Mouse (Mus musculus): ENCODE measurements around the gene Bcl2. TPM values are rescaled to one million over a fixed set of nuclear protein-coding genes. Genes with fewer than 3 reads are reported as not detected.

Bcl2 gene
- total RNA-seq, 2 experiments from 2014 or later = 7.8 to 8.1 TPM

DNA sequence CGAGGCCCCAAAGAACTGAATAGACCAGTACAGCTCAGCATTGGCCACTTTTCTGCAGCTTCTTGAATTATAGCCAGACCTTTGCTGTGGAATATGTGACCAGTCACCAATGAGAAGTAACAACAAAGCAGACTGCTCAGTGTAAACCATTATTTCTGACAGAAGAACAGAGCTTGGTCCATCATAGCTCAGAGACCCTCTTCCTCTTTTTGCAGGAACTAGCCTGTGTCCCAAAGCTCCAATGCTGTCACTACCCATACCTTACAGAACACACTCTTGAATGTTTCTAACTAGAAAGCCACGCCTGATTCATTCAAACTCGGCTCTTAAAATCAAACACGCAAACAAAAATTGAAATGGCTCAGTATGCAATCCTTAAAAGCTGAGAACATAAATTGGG lies 69.5 kb downstream of the Bcl2 start:
- no peak overlapping the region for H3K27ac ChIP-seq
- no peak for TF ChIP-seq CTCF (conservative IDR thresholded peaks at IDR 0.05)

DNA sequence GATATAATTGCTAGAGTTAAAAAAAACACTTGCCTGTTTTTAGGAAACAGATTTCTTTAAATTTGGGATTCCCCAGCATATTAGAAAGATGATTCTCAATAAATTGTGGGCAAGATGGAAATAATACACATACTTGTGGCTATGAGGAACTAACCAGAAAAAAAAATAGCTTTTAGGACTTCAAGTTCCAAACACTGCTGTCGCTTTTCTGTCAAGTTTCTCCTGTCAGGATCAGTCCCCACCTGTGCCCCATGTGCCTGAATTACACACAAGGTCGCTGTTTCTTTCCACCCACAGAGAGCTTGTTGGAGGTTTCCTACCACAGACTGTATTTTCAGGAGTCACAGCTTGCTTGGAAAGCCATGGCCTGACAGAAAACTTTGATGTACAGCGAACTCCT lies 70.5 kb downstream of the Bcl2 start:
- DNase-seq (ENCODE audit: low spot score in 2 of 2) = no peak
- TF ChIP-seq CTCF (conservative IDR thresholded peaks at IDR 0.05) = no peak
- Histone ChIP-seq H3K27ac (no peak overlapping the region), H3K4me3 (no peak overlapping the region)

More for the DNA sequence above, 69.5 kb downstream of the Bcl2 start:
- H3K4me3 ChIP-seq = no peak overlapping the region
- no peak for DNase-seq (ENCODE audit: low spot score in 2 of 2)

DNA sequence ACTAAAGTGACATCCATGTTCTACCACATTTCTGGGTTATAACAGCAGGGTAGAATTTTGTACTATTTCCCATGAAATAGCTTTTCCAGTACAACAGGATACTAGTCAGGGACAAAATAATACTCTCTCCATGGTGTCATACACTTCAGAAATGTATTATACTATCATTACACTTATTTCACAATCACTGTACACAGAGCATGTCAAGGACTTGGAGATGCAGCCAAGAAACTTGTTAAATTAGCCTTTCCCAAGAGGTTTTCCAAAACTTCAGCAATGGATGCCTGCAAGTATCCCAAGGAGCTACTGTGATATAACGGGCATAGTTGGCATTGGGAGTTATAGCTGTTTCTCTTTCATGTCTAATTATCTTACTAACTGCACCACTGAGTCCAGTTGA lies 73.5 kb downstream of the Bcl2 start:
- no peak for TF ChIP-seq CTCF (conservative IDR thresholded peaks at IDR 0.05)
- no peak for DNase-seq (ENCODE audit: low spot score in 2 of 2)
- H3K4me3 ChIP-seq = no peak overlapping the region

DNA sequence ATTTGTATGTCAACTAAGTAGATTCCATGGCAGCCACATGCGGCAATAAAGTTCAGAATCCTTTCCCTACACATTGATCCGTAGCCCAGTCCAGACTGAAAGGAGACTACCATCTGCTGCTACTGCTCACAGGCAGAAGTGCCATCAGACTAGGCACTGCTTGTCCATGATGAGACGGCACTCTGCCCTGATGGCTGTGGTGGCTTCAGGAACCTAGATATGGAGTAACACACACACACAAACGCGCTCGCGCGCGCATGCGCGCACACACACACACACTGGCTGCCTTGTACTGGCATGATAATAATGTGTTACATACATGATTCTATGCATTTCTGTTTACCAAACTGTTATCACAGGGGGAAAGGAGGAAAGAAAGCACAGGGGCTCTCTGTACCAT lies 76.4 kb downstream of the Bcl2 start:
- TF ChIP-seq CTCF (conservative IDR thresholded peaks at IDR 0.05) = no peak
- no peak overlapping the region for H3K4me3 ChIP-seq
- H3K27ac ChIP-seq = no peak overlapping the region
- DNase-seq (ENCODE audit: low spot score in 2 of 2) = no peak

More for the DNA sequence above, 73.5 kb downstream of the Bcl2 start:
- H3K27ac ChIP-seq = no peak overlapping the region

DNA sequence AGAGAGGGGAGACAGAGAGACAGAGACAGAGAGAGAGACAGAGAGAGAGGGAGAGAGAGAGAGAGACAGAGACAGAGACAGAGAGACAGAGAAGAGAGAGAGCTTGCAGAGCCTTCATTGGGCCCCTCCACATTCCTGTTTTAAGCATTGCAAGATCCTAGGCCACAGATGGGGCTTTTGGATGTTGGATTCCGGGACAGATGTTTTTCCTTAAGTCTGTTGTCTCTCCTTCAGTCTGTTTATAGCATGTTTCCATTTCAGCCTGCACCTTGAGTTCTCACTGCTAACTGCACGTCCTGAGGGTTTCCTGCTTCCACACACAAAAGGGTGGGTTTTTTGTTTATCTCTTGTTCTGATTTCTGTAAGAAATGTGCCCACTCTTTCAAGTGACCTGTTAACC lies 77.4 kb downstream of the Bcl2 start:
- no peak overlapping the region for H3K27ac ChIP-seq
- no peak overlapping the region for H3K4me3 ChIP-seq
- no peak for DNase-seq (ENCODE audit: low spot score in 2 of 2)
- TF ChIP-seq CTCF (conservative IDR thresholded peaks at IDR 0.05) = no peak

DNA sequence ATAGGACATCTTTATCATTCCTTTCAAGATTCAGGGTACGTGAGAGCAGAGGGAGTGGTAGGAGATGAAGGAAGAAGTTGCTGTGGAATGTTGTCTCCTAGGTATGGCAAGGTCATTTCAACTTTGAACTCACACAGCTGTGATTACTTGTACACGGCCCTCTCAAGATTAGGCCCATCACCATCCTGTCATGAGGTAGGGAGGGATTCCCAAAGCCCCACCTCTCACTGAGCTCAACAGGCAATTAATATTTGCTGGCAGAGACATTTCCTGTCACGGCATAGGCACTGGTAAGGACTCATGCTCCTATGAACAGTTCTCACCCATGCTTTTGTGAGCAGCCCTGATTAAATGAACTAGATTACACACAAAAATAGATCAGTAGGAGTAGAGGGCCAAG lies 80.9 kb downstream of the Bcl2 start:
- no peak overlapping the region for H3K4me3 ChIP-seq
- H3K27ac ChIP-seq = no peak overlapping the region
- TF ChIP-seq CTCF (conservative IDR thresholded peaks at IDR 0.05) = no peak
- no peak for DNase-seq (ENCODE audit: low spot score in 2 of 2)

DNA sequence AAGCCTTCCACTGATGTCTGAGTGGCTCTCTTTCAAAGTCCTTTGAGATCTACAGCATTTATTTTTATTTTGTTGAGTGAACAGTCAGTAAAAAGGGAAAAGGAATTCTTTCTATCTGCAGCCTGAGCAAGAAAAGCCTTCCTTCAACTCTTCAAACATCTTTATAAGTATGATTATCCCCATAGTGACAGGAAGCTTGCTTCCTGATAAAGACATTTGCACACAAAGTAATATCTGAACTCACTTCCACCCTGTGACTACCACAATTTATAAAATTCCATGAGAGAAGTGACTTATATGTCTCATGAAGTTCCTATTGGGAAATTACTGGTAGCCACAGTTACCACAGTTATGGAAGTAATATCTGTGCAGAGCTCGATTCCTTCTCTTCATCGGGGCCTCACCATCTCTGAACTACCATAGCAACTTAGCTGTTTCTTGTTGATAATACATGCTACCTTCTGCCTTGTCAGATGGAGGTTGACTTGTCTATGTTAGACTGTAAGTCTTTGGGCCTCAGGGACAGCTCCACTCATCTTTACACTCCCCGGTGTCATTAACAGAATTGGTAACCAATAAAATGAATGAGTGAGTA lies 82.1 kb downstream of the Bcl2 start:
- DNase-seq (ENCODE audit: low spot score in 2 of 2) = no peak
- no peak for TF ChIP-seq CTCF (conservative IDR thresholded peaks at IDR 0.05)
- Histone ChIP-seq H3K27ac (no peak overlapping the region), H3K4me3 (no peak overlapping the region)

DNA sequence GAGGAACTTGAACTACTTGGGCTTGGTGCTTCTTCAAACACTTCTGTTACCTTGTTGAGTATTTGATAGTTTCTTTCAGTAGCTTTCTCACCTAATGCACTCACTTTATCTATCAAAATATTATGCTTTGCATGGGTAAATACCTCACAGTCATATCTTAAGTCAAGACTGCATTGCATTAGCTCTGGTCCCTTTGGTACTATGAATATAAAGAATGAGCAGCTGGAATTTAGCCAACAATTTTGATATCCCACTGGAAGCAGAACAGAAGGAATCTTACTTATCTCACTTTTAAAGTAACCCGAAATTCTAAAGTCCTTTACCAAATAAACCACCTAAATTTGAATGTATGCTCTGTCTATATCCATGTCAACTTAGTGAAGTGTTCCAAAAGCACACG lies 83.1 kb downstream of the Bcl2 start:
- H3K27ac ChIP-seq = peak overlapping the region; percentile 33

DNA sequence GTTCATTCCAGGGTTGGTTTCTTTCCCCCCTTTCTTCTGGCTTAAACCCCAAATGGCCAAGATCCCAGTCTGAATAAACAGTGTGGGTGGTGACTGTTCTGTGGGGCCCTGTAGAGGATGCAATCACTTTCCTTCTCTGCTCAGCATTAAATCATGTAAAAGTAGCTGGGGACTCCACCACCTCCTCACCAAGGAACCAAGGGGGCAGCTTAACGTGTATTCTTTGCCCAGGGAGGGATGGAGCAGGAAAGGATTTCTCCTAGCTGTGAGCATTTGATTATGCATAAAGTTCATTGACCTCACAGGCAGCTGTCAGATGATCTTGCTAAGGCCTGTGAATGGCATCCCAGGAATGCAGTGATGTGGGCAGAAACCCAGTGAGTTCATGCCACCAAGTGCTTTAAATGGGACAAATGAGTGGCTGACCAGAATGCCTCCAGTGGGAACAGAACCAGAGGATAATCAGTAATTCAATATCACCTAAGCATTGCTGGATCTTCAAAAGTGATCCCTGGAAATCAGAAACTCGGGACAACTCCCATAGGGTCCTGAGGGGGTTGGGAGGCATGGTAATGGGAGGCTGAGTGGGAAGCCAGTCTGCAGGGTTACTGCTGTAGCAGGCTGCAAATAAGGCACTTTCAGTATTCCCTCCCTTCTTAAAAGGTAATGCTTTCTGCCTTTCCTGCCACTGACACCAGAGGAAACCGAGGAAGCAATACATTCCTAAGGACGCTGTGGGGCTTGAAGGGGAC lies 84.0 kb downstream of the Bcl2 start:
- no peak overlapping the region for H3K4me3 ChIP-seq
- peak; percentile 13 to 18 for DNase-seq (ENCODE audit: low spot score in 2 of 2)
- no peak for TF ChIP-seq CTCF (conservative IDR thresholded peaks at IDR 0.05)
- H3K27ac ChIP-seq = peak overlapping the region; percentile 33

More for the DNA sequence above, 83.1 kb downstream of the Bcl2 start:
- TF ChIP-seq CTCF (conservative IDR thresholded peaks at IDR 0.05) = no peak
- no peak for DNase-seq (ENCODE audit: low spot score in 2 of 2)
- no peak overlapping the region for H3K4me3 ChIP-seq

DNA sequence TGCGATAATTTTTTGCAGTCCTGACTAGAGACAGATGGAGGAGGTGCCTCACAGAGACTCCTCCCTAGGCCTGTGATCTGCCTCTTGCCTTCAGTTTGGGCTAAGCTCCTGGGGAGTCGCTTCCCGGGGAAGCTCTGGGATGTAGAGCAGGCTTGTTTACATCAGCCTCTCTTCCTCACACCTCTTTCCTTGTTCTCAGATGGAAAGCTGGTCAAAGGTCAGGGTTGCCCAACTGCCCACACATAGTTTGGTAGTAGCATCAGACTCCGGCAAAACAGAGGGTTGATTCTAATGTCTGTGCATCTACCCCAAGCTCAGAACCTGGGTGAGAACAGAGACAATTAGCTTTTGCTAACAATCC lies 84.6 kb downstream of the Bcl2 start:
- no peak for TF ChIP-seq CTCF (conservative IDR thresholded peaks at IDR 0.05)
- peak overlapping the region; percentile 33 for H3K27ac ChIP-seq

DNA sequence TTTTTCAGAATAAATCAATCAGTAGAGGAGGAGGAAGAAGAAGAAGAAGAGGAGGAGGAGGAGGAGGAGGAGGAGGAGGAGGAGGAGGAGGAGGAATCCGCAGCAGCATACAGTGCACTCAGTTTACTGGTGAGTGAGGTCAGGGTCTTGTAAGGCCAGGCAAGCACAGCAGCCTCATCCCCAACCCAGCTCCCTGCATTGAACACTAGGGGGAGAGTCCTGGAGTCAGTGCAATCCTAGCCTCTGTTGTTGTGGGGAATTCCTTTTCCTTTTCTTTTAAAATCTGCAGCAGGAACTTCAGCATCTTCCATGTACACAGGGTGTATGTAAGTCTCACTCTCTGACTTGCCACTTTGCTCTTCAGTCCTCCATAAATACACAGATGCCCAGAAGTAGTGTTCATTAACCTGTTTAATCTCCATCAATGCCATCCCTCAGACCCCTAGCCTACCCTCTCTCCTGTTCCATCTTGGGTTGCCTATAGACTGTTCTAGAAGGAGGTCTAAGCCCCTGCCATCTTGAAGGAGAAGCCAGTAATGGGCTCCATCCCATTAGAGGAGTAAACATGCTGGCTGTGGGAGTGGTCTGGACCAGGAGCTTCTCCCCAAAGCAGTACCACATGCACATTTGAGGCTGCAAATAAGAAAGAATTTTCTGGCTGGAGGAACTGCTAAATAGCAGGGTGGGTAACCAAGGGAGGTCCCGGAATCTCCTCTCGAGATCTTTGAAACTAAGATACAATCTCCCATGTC lies 85.2 kb downstream of the Bcl2 start:
- H3K27ac ChIP-seq = peak overlapping the region; percentile 33
- H3K4me3 ChIP-seq = no peak overlapping the region
- peak; percentile 75 for TF ChIP-seq CTCF (conservative IDR thresholded peaks at IDR 0.05)
- peak; percentile 13 to 22 for DNase-seq (ENCODE audit: low spot score in 2 of 2)

More for the DNA sequence above, 84.6 kb downstream of the Bcl2 start:
- no peak overlapping the region for H3K4me3 ChIP-seq
- no peak for DNase-seq (ENCODE audit: low spot score in 2 of 2)

DNA sequence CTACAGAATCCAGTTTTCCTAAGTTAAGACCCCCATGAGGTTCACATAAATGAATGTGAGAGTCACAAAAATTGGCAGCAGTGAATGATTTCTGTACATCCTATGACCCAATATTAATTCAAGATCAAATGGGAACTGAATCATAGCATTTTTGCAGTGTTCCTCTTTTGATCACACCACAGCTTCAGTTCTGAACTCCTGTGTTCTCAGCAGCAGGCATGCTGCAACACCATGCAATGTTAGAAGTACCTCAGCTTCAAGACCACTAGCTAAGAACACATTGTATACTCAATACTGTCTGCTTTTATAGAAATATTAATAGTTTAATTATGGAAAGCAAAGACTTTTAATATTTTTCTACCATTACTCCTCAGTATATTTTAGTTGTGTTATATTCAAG lies 85.8 kb downstream of the Bcl2 start:
- H3K4me3 ChIP-seq = no peak overlapping the region
- no peak for TF ChIP-seq CTCF (conservative IDR thresholded peaks at IDR 0.05)
- no peak overlapping the region for H3K27ac ChIP-seq
- no peak for DNase-seq (ENCODE audit: low spot score in 2 of 2)

DNA sequence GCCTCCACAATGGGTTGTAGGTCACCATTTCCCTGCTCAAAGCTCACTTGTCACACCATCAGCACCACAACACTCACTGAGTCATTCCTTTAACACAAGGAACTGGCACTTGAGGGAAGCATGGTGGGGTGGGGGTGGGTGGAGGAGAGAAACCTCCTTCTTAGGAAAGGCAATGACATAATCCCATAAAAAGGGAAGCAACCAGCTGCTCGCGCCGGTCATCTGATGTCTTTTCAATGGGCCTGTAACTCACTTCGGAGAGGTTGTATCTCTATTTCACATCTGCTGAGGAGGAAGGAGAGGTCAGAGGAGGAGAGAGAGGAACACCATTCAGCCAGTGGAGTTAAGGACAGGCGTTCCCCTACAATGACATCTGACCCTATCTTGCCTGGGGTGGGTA lies 86.8 kb downstream of the Bcl2 start:
- no peak overlapping the region for H3K27ac ChIP-seq
- TF ChIP-seq CTCF (conservative IDR thresholded peaks at IDR 0.05) = no peak
- DNase-seq (ENCODE audit: low spot score in 2 of 2) = no peak
- no peak overlapping the region for H3K4me3 ChIP-seq

Measured in layer of hippocampus, adult 2 months (tissue).